Mouse (Mus musculus): ENCODE measurements around the gene Evi2. TPM values are rescaled to one million over a fixed set of nuclear protein-coding genes. Genes with fewer than 3 reads are reported as not detected.

The Evi2 gene
- total and polyA plus RNA-seq, 3 experiments, result 1.2 to 6.2 (median 2.8) TPM

DNA sequence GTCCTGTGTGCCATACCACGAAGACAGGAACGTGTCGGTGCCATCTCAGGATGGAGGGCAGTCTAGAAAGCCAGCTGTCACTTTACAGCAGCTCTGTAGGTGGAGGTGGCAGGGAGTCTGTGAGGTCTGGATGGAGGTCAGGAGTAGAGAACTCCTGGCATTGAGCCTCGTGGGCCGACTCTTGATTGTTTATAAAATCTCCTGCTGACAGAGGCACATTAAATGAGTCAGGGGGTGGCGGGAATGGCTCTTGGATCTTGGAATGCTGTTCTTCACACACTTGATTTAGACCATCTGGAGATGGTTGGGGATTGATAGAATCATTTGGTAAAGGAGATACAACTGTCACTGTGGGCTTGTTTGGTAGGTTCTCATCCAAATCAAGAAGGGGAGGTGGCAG is 15.1 kb downstream of the Evi2 start:
- Histone ChIP-seq H3K4me2 (ENCODE audit: insufficient read depth, low read depth, poor library complexity, severe bottlenecking) (no peak overlapping the region), H3K36me3 (replicated peaks in 1 of 2; ENCODE audit: control insufficient read depth in 1 of 2, insufficient read depth in 1 of 2, low read length in 1 of 2) (peaks cover 28 to 64% of the 10 kb centered on the region in 2 experiments), H3K9me3 (replicated peaks; ENCODE audit: low read length) (no peaks in the 10 kb centered on the region), H3K9ac (ENCODE audit: insufficient read depth, low read depth) (no peak overlapping the region), H3K27me3 (replicated peaks) (no peaks in the 10 kb centered on the region), H3K4me1 (ENCODE audit: control insufficient read depth in 1 of 2, insufficient read depth in 2 of 2) (peaks cover 11 to 54% of the 10 kb centered on the region in 2 experiments), H3K27ac (ENCODE audit: insufficient read depth, low read depth) (no peak overlapping the region), H3K79me2 (replicated peaks; ENCODE audit: control insufficient read depth, extremely low read depth, insufficient read depth, poor library complexity, severe bottlenecking) (peaks cover 49% of the 10 kb centered on the region), H3K4me3 (replicated peaks in 1 of 3; ENCODE audit: low read depth in 2 of 3, low read length in 2 of 3, poor library complexity in 1 of 3) (no peak overlapping the region)
- DNase-seq (ENCODE audit: extremely low read depth), result no peak
- dilution Hi-C loops (cut with MboI; ENCODE audit: extremely low pct_ligation_motif_present, extremely low pct_unique_long_range_greater_than_20kb, low sequenced_read_pairs) (no loop called here), in situ Hi-C loops (cut with MboI; ENCODE audit: low pct_ligation_motif_present, low pct_unique_long_range_greater_than_20kb, low sequenced_read_pairs) (no loop called here)
- TF ChIP-seq ZC3H11A (IDR thresholded peaks at IDR 0.05; ENCODE audit: low read depth, low read length), result no peak
- TF ChIP-seq NELFE (IDR thresholded peaks at IDR 0.05; ENCODE audit: low read depth, low read length), result no peak
- no peak for TF ChIP-seq PAX5 (IDR thresholded peaks at IDR 0.05; ENCODE audit: low read length)
- no peak for TF ChIP-seq KAT2A (IDR thresholded peaks at IDR 0.05; ENCODE audit: insufficient replicate concordance, low read length)
- TF ChIP-seq POLR2A (IDR thresholded peaks at IDR 0.05; ENCODE audit: low read depth, low read length), result no peak
- TF ChIP-seq TBP (conservative IDR thresholded peaks at IDR 0.05; ENCODE audit: low read depth, low read length), result no peak
- TF ChIP-seq MEF2A (IDR thresholded peaks at IDR 0.05; ENCODE audit: borderline replicate concordance, low read depth, low read length), result no peak
- TF ChIP-seq ETS1 (conservative IDR thresholded peaks at IDR 0.05; ENCODE audit: low read depth, low read length), result no peak
- TF ChIP-seq MYC (IDR thresholded peaks at IDR 0.05; ENCODE audit: low read depth, low read length), result no peak
- no peak for TF ChIP-seq NRF1 (IDR thresholded peaks at IDR 0.05; ENCODE audit: low read depth, low read length)
- TF ChIP-seq JUND (conservative IDR thresholded peaks at IDR 0.05; ENCODE audit: low read depth, low read length), result no peak
- no peak for TF ChIP-seq SMC3 (IDR thresholded peaks at IDR 0.05; ENCODE audit: low read depth, low read length)

DNA sequence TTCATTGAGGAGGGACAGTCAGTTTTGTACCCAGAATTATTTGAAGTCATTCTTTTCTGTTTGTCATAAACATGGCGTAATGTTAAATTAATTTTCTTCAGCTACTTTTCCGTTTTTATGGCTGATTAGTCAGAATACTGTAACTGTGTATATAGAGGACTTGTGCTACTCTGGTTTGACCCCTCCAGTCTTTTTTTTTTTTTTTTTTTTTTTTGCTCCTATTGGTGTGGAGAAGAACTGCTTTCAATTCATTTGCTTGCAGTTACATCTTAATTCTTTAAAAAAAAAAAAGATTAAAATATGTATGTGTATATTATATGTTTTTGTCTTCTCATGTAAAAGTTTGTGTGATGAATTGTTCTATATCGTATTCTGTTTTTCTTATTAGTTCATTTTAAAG is 18.4 kb downstream of the Evi2 start:
- in situ Hi-C loops (cut with MboI; ENCODE audit: low pct_ligation_motif_present, low pct_unique_long_range_greater_than_20kb, low sequenced_read_pairs), result no loop called here
- H3K36me3 ChIP-seq (replicated peaks in 1 of 2; ENCODE audit: control insufficient read depth in 1 of 2, insufficient read depth in 1 of 2, low read length in 1 of 2), result peaks cover 27 to 49% of the 10 kb centered on the region in 2 experiments
- H3K4me1 ChIP-seq (ENCODE audit: control insufficient read depth in 1 of 2, insufficient read depth in 2 of 2), result peaks cover 2 to 29% of the 10 kb centered on the region in 2 experiments; a peak in 1 of 4 replicates
- H3K9me3 ChIP-seq (replicated peaks; ENCODE audit: low read length), result no peaks in the 10 kb centered on the region
- no peak overlapping the region for H3K27ac ChIP-seq (ENCODE audit: insufficient read depth, low read depth)
- H3K27me3 ChIP-seq (replicated peaks), result no peaks in the 10 kb centered on the region
- TF ChIP-seq MYC (IDR thresholded peaks at IDR 0.05; ENCODE audit: low read depth, low read length) (no peak), HCFC1 (IDR thresholded peaks at IDR 0.05; ENCODE audit: low read depth, low read length) (no peak), NELFE (IDR thresholded peaks at IDR 0.05; ENCODE audit: low read depth, low read length) (no peak), ZNF384 (IDR thresholded peaks at IDR 0.05; ENCODE audit: low read depth, low read length) (peak; percentile 71)
- no peak overlapping the region for H3K4me3 ChIP-seq (replicated peaks in 1 of 3; ENCODE audit: low read depth in 2 of 3, low read length in 2 of 3, poor library complexity in 1 of 3)
- dilution Hi-C loops (cut with MboI; ENCODE audit: extremely low pct_ligation_motif_present, extremely low pct_unique_long_range_greater_than_20kb, low sequenced_read_pairs), result no loop called here
- H3K4me2 ChIP-seq (ENCODE audit: insufficient read depth, low read depth, poor library complexity, severe bottlenecking), result no peak overlapping the region
- DNase-seq (ENCODE audit: extremely low read depth), result no peak
- no peak overlapping the region for H3K9ac ChIP-seq (ENCODE audit: insufficient read depth, low read depth)
- H3K79me2 ChIP-seq (replicated peaks; ENCODE audit: control insufficient read depth, extremely low read depth, insufficient read depth, poor library complexity, severe bottlenecking), result peaks cover 21% of the 10 kb centered on the region

DNA sequence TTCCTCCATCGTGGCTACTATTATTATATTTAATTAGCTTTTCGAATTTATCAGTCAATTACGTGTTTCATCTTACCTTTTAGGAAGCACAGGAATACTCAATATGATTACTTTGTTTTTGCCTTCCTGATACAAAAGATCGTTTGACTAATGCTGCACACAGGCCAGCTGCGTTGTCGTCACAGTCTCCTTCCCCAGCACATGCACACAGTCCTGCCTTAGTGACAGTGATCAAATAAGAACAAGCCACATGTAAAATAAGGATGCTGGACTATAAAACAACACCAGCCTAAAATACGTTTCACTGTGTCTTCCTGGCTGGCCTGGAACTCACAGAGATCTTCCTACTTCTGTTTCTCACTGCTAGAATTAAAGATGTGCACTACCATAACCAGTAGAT is 25.9 kb downstream of the Evi2 start:
- peaks cover 0 to 12% of the 10 kb centered on the region in 2 experiments for H3K36me3 ChIP-seq (replicated peaks in 1 of 2; ENCODE audit: control insufficient read depth in 1 of 2, insufficient read depth in 1 of 2, low read length in 1 of 2)
- H3K27me3 ChIP-seq (replicated peaks), result no peaks in the 10 kb centered on the region
- in situ Hi-C loops (cut with MboI; ENCODE audit: low pct_ligation_motif_present, low pct_unique_long_range_greater_than_20kb, low sequenced_read_pairs), result no loop called here
- H3K79me2 ChIP-seq (replicated peaks; ENCODE audit: control insufficient read depth, extremely low read depth, insufficient read depth, poor library complexity, severe bottlenecking), result no peaks in the 10 kb centered on the region
- DNase-seq (ENCODE audit: extremely low read depth), result no peak
- no peak overlapping the region for H3K4me3 ChIP-seq (replicated peaks in 1 of 3; ENCODE audit: low read depth in 2 of 3, low read length in 2 of 3, poor library complexity in 1 of 3)
- H3K4me2 ChIP-seq (ENCODE audit: insufficient read depth, low read depth, poor library complexity, severe bottlenecking), result no peak overlapping the region
- H3K27ac ChIP-seq (ENCODE audit: insufficient read depth, low read depth), result no peak overlapping the region
- H3K4me1 ChIP-seq (ENCODE audit: control insufficient read depth in 1 of 2, insufficient read depth in 2 of 2), result peaks cover 4 to 6% of the 10 kb centered on the region in 2 experiments; a peak in 1 of 4 replicates
- dilution Hi-C loops (cut with MboI; ENCODE audit: extremely low pct_ligation_motif_present, extremely low pct_unique_long_range_greater_than_20kb, low sequenced_read_pairs), result no loop called here
- no peak overlapping the region for H3K9ac ChIP-seq (ENCODE audit: insufficient read depth, low read depth)
- no peak for TF ChIP-seq ETS1 (conservative IDR thresholded peaks at IDR 0.05; ENCODE audit: low read depth, low read length)
- H3K9me3 ChIP-seq (replicated peaks; ENCODE audit: low read length), result no peaks in the 10 kb centered on the region

Measured in CH12.LX (cell line).